Mouse (Mus musculus): Measurements from ENCODE around the gene Trit1. TPM values are rescaled to one million over a fixed set of nuclear protein-coding genes. Genes with fewer than 3 reads are reported as not detected.

Gene Trit1
- 1 to 10 TPM; 5.4 to 5.5 TPM for total RNA-seq (2021)
- polyA plus RNA-seq (2012; rRNA removed), result 2.4 and 2.8 TPM in 2 replicates
- long read RNA-seq, partial matches to known transcripts, result 0 of 5 reads
- long read RNA-seq, other reads (novel, unspliced or antisense), result 1 of 5 reads

DNA sequence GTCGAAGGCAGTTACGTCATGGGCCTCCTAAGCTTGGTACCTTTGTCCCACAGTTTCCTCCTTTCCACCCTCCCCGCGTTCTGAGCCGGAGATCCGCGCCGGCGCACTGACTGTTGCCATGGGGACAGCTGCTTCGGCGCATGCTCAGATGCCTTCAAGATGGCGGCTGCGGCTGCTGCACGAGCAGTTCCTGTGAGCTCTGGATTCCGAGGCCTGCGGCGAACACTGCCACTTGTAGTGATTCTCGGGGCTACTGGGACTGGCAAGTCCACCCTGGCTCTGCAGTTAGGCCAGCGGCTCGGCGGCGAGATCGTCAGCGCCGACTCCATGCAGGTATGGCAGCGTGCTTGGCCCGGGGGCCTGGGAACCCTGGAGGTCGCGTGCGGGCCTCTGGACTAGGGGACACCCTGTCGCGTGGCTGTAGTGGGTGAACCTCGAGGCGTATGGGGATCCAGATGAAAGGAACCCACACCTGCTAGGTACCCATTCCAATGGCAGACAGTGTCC lies at the start of gene Trit1:
Gene Trit1 (plus strand): TSS at position 147 of the 507 bp plus-strand sequence.
- DNase-seq, result peak; percentile 94 to 95
- intact Hi-C loops (cut with DNase I), result no loop called here
- peak within 1 kb of the TSS; percentile 96 for H3K4me3 ChIP-seq
- H3K27me3 ChIP-seq (ENCODE audit: control insufficient read depth, insufficient read depth, low read length), result no peaks in the 10 kb centered on the region
- 1% methylated on average over 34 of the region's 34 CpGs for WGBS
- TF ChIP-seq POLR2A (IDR thresholded peaks at IDR 0.05; ENCODE audit: insufficient read depth, low read depth, low read length) (peak; percentile 88), CTCF (IDR thresholded peaks at IDR 0.05) (no peak), EP300 (IDR thresholded peaks at IDR 0.05; ENCODE audit: insufficient read depth, low read depth, low read length) (0 out of 2 replicates have a peak, but pooled peaks have one; percentile 31)
- peak within 1 kb of the TSS; percentile 92 for H3K9ac ChIP-seq (ENCODE audit: low read depth, low read length)
- H3K4me1 ChIP-seq (ENCODE audit: control insufficient read depth, insufficient read depth, low read length), result peaks cover 3% of the 10 kb centered on the region
- peaks cover 3% of the 10 kb centered on the region for H3K36me3 ChIP-seq (ENCODE audit: control insufficient read depth, insufficient read depth, low read length)
- H3K27ac ChIP-seq, result peak within 1 kb of the TSS; percentile 73
- peaks cover 1% of the 10 kb centered on the region; the same call in 1 of the 2 replicates for H3K79me2 ChIP-seq (replicated peaks; ENCODE audit: control insufficient read depth, insufficient read depth, low read length)

DNA sequence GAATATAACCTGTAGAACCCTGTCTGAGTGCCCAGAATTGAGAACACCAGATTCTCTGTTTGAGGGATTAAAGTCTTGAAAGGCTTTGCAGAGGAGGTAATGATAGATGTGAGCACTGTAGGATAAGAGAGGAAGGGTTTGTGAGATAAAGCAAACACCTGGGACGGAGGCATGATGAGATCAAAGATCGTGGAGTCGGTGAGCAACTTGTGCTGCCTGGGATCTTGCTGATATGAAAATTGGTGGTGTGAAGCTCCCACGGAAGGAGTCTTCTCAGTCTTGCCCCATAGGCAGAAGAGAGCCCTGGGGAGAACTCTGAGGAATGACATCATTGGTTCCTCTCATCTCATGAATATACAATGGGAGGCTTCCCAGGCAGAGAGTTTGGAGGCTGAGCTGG lies 48.3 kb upstream of the Trit1 start:
- Histone ChIP-seq H3K27ac (no peak overlapping the region), H3K4me1 (ENCODE audit: control insufficient read depth, insufficient read depth, low read length) (no peaks in the 10 kb centered on the region), H3K27me3 (ENCODE audit: control insufficient read depth, insufficient read depth, low read length) (no peaks in the 10 kb centered on the region; the same call in 1 of the 2 replicates), H3K4me3 (no peak overlapping the region), H3K79me2 (replicated peaks; ENCODE audit: control insufficient read depth, insufficient read depth, low read length) (no peaks in the 10 kb centered on the region), H3K36me3 (ENCODE audit: control insufficient read depth, insufficient read depth, low read length) (no peaks in the 10 kb centered on the region), H3K9ac (ENCODE audit: low read depth, low read length) (no peak overlapping the region)
- DNase-seq, result no peak
- TF ChIP-seq POLR2A (IDR thresholded peaks at IDR 0.05; ENCODE audit: insufficient read depth, low read depth, low read length) (no peak), CTCF (IDR thresholded peaks at IDR 0.05) (no peak), EP300 (IDR thresholded peaks at IDR 0.05; ENCODE audit: insufficient read depth, low read depth, low read length) (no peak)
- 47% methylated on average over 4 of the region's 4 CpGs for WGBS
- intact Hi-C loops (cut with DNase I), result no loop called here

GRCm38 (mm10) chr4:122971191-122971590 lies 45.2 kb upstream of the Trit1 start:
- WGBS, result 78% methylated on average over 4 of the region's 4 CpGs

GRCm38 (mm10) chr4:122971646-122972045 lies 44.8 kb upstream of the Trit1 start:
- intact Hi-C loops (cut with DNase I), result no loop called here
- Histone ChIP-seq H3K79me2 (replicated peaks; ENCODE audit: control insufficient read depth, insufficient read depth, low read length) (no peaks in the 10 kb centered on the region), H3K4me3 (no peak overlapping the region), H3K27me3 (ENCODE audit: control insufficient read depth, insufficient read depth, low read length) (no peaks in the 10 kb centered on the region), H3K36me3 (ENCODE audit: control insufficient read depth, insufficient read depth, low read length) (no peaks in the 10 kb centered on the region), H3K9ac (ENCODE audit: low read depth, low read length) (no peak overlapping the region), H3K27ac (no peak overlapping the region), H3K4me1 (ENCODE audit: control insufficient read depth, insufficient read depth, low read length) (no peaks in the 10 kb centered on the region)
- DNase-seq, result no peak
- TF ChIP-seq EP300 (IDR thresholded peaks at IDR 0.05; ENCODE audit: insufficient read depth, low read depth, low read length) (no peak), POLR2A (IDR thresholded peaks at IDR 0.05; ENCODE audit: insufficient read depth, low read depth, low read length) (no peak), CTCF (IDR thresholded peaks at IDR 0.05) (no peak)
- 73% methylated on average over 4 of the region's 4 CpGs for WGBS

More at GRCm38 (mm10) chr4:122971191-122971590, 45.2 kb upstream of the Trit1 start:
- intact Hi-C loops (cut with DNase I), result no loop called here
- no peaks in the 10 kb centered on the region for H3K36me3 ChIP-seq (ENCODE audit: control insufficient read depth, insufficient read depth, low read length)
- no peaks in the 10 kb centered on the region for H3K79me2 ChIP-seq (replicated peaks; ENCODE audit: control insufficient read depth, insufficient read depth, low read length)
- H3K27ac ChIP-seq, result no peak overlapping the region
- no peak overlapping the region for H3K4me3 ChIP-seq
- H3K4me1 ChIP-seq (ENCODE audit: control insufficient read depth, insufficient read depth, low read length), result no peaks in the 10 kb centered on the region
- no peak for TF ChIP-seq EP300 (IDR thresholded peaks at IDR 0.05; ENCODE audit: insufficient read depth, low read depth, low read length)
- no peak for TF ChIP-seq CTCF (IDR thresholded peaks at IDR 0.05)
- no peak for TF ChIP-seq POLR2A (IDR thresholded peaks at IDR 0.05; ENCODE audit: insufficient read depth, low read depth, low read length)
- no peaks in the 10 kb centered on the region for H3K27me3 ChIP-seq (ENCODE audit: control insufficient read depth, insufficient read depth, low read length)
- no peak overlapping the region for H3K9ac ChIP-seq (ENCODE audit: low read depth, low read length)
- DNase-seq, result no peak

GRCm38 (mm10) chr4:122972056-122972455 lies 44.3 kb upstream of the Trit1 start:
- intact Hi-C loops (cut with DNase I), result no loop called here
- no peak overlapping the region for H3K27ac ChIP-seq
- WGBS, result 59% methylated on average over 8 of the region's 8 CpGs
- no peaks in the 10 kb centered on the region for H3K79me2 ChIP-seq (replicated peaks; ENCODE audit: control insufficient read depth, insufficient read depth, low read length)
- H3K36me3 ChIP-seq (ENCODE audit: control insufficient read depth, insufficient read depth, low read length), result no peaks in the 10 kb centered on the region
- TF ChIP-seq POLR2A (IDR thresholded peaks at IDR 0.05; ENCODE audit: insufficient read depth, low read depth, low read length), result no peak
- no peak for TF ChIP-seq CTCF (IDR thresholded peaks at IDR 0.05)
- no peak for TF ChIP-seq EP300 (IDR thresholded peaks at IDR 0.05; ENCODE audit: insufficient read depth, low read depth, low read length)
- H3K4me1 ChIP-seq (ENCODE audit: control insufficient read depth, insufficient read depth, low read length), result no peaks in the 10 kb centered on the region
- no peak for DNase-seq
- no peak overlapping the region for H3K4me3 ChIP-seq
- no peaks in the 10 kb centered on the region for H3K27me3 ChIP-seq (ENCODE audit: control insufficient read depth, insufficient read depth, low read length)
- H3K9ac ChIP-seq (ENCODE audit: low read depth, low read length), result no peak overlapping the region

DNA sequence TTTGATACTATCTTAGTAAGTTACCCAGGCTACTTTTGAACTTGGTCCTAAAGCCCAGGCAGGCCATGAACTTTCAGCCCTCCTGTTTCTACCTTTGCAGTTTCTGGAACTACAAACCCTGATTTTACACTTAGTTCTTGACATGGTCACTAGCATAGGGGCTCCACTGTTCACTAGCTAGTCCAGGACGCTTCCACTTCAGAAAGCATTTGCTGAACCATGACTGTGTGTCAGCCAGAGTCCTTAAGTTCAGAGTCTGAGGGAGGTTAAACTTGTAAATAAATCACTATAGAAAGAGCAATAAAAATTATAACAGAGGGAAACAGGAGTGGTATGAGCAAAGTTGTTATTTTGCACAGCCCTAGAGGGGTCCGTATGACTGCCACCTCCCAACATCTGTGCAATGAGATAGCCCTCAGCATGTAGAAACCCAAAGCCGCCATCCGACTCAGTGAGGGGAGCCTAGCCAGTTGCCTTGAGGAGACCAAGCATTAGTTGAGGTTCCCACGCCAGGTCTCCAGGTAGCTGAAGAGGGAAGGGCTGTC lies 41.3 kb upstream of the Trit1 start:
- H3K9ac ChIP-seq (ENCODE audit: low read depth, low read length), result no peak overlapping the region
- WGBS, result 76% methylated on average over 5 of the region's 5 CpGs
- no peaks in the 10 kb centered on the region for H3K79me2 ChIP-seq (replicated peaks; ENCODE audit: control insufficient read depth, insufficient read depth, low read length)
- no peaks in the 10 kb centered on the region for H3K4me1 ChIP-seq (ENCODE audit: control insufficient read depth, insufficient read depth, low read length)
- H3K36me3 ChIP-seq (ENCODE audit: control insufficient read depth, insufficient read depth, low read length), result no peaks in the 10 kb centered on the region
- intact Hi-C loops (cut with DNase I), result no loop called here
- no peak for DNase-seq
- H3K4me3 ChIP-seq, result no peak overlapping the region
- no peak for TF ChIP-seq CTCF (IDR thresholded peaks at IDR 0.05)
- no peak for TF ChIP-seq EP300 (IDR thresholded peaks at IDR 0.05; ENCODE audit: insufficient read depth, low read depth, low read length)
- TF ChIP-seq POLR2A (IDR thresholded peaks at IDR 0.05; ENCODE audit: insufficient read depth, low read depth, low read length), result no peak
- no peak overlapping the region for H3K27ac ChIP-seq
- no peaks in the 10 kb centered on the region; the same call in 1 of the 2 replicates for H3K27me3 ChIP-seq (ENCODE audit: control insufficient read depth, insufficient read depth, low read length)

Data from heart, adult 2 months (tissue).